Mouse (Mus musculus) testis, adult 2 months (tissue): Measurements from ENCODE around the gene Thbs1.

Experiments
- CTCF ChIP-seq: fragments of 200-500 bp; IDR thresholded peaks from 2 replicates; pipeline ENCODE4 v1.5.1; 2012; ENCODE audit warnings: low read depth, mild to moderate bottlenecking, inconsistent platforms, low read length, moderate library complexity; ENCODE audit not compliant: control insufficient read depth, insufficient read depth, insufficient replicate concordance
- POLR2A ChIP-seq: fragments of 200-500 bp; IDR thresholded peaks from 2 replicates; pipeline ENCODE4 v1.6.1; 2012; ENCODE audit warnings: low read depth, mild to moderate bottlenecking, inconsistent platforms, low read length, moderate library complexity; ENCODE audit not compliant: control insufficient read depth

DNA sequence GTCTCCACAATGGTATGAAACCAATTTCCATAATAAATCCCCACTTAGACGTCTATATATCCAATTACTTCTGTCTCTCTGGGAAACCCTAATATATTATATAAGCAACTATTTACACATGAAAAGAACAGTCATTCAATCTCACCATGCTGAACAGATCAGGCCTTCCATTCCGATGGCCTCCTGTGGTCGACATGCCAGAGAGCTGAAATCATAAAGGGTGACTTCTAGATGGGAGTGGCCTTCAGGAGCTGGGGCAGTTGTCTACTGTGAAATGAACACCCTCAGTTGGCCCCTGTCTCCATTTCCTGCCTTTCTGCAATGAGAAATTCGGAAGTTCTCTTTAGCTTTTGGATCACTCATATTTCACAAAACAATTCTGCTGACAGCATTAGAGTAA, 9.5 kb upstream of the Thbs1 start:
- TF ChIP-seq CTCF (no peak), POLR2A (no peak)
